Mouse (Mus musculus) neutrophil, adult 65 days (primary cell): ENCODE data around the gene Fcrl1. TPM values are rescaled to one million over a fixed set of nuclear protein-coding genes. Genes with fewer than 3 reads are reported as not detected.

Experiments used
- total RNA-seq: library from RNA; stranded (reverse); gene quantifications from 2 replicates; pipeline ENCODE4 v1.2.4, GENCODE M21; 2023

Fcrl1 gene
- total RNA-seq, result 24.5 and 26.2 TPM in 2 replicates

GRCm38 (mm10) chr3:87376195-87377165 lies at the start of gene Fcrl1:
TSS of gene Fcrl1 (plus strand) at chr3:87376387.

DNA sequence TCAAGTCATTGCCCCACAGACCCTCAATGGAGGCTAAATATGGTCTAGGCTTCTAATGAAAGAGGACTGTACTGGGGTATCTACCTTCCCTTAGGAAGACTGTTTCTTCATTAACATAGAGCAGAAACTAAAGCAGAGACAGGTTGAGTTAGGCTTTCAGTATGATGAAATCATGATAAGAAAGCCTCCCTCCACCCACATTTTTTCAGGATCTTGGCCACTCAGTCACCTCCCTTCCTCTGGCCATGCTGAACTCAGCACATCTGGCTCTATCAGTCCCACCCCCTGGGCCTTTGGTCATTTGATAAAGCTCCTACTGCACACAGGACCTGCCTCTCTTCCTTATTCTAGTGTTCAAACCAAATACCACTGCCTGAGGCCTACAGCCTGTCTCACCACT lies 18.6 kb upstream of the Fcrl1 start, which contains the start of gene Cd5l:
Cd5l (plus strand) TSS at position 301 of the 400 bp plus-strand sequence.

GRCm38 (mm10) chr3:87435479-87435878 lies 59.3 kb downstream of the Fcrl1 start, which contains the start of gene Fcrl5:
TSS of gene Fcrl5 (plus strand) at chr3:87435773.

Other genes with a start within 250 kb of the Fcrl1 start
- 0.07 TPM in 1 of 2 replicates, not detected in the other for gene Kirrel, start 201.6 kb upstream of the Fcrl1 start, total RNA-seq
- gene Fcrls, start 112.6 kb upstream of the Fcrl1 start, total RNA-seq, result 0.84 TPM in 1 of 2 replicates, not detected in the other
- gene Cd5l, start 18.5 kb upstream of the Fcrl1 start, total RNA-seq, result not detected in 2 replicates
- gene Fcrl5, start 59.4 kb downstream of the Fcrl1 start, total RNA-seq, result not detected in 2 replicates
- 21.7 and 27.3 TPM in 2 replicates for gene Etv3, start 149.0 kb downstream of the Fcrl1 start, total RNA-seq
- 23.5 and 27.2 TPM in 2 replicates for gene Arhgef11, start 241.2 kb downstream of the Fcrl1 start, total RNA-seq